Mouse (Mus musculus): Measurements from ENCODE around the gene Zfp866. TPM values are rescaled to one million over a fixed set of nuclear protein-coding genes. Genes with fewer than 3 reads are reported as not detected.

Zfp866 gene
- total and polyA plus RNA-seq, 3 experiments = 14.3 to 16.0 (median 14.4) TPM

- dilution Hi-C loops (cut with MboI; ENCODE audit: extremely low pct_ligation_motif_present, extremely low pct_unique_long_range_greater_than_20kb, low sequenced_read_pairs) (no loop called here), in situ Hi-C loops (cut with MboI; ENCODE audit: low pct_ligation_motif_present, low pct_unique_long_range_greater_than_20kb, low sequenced_read_pairs) (no loop called here)
- peaks cover 80 to 86% of the 10 kb centered on the region in 2 experiments for H3K36me3 ChIP-seq (replicated peaks in 1 of 2; ENCODE audit: control insufficient read depth in 1 of 2, insufficient read depth in 1 of 2, low read length in 1 of 2)
Observed at GRCm38 (mm10) chr8:69804537-69804936, 13.6 kb upstream of the Zfp866 start.

GRCm38 (mm10) chr8:69803366-69803765 is 12.4 kb upstream of the Zfp866 start:
- dilution Hi-C loops (cut with MboI; ENCODE audit: extremely low pct_ligation_motif_present, extremely low pct_unique_long_range_greater_than_20kb, low sequenced_read_pairs) (no loop called here), in situ Hi-C loops (cut with MboI; ENCODE audit: low pct_ligation_motif_present, low pct_unique_long_range_greater_than_20kb, low sequenced_read_pairs) (no loop called here)
- Histone ChIP-seq H3K27me3 (replicated peaks) (no peaks in the 10 kb centered on the region), H3K9me3 (replicated peaks; ENCODE audit: low read length) (no peaks in the 10 kb centered on the region), H3K4me3 (replicated peaks in 1 of 3; ENCODE audit: low read depth in 2 of 3, low read length in 2 of 3, poor library complexity in 1 of 3) (no peak overlapping the region), H3K27ac (ENCODE audit: insufficient read depth, low read depth) (no peak overlapping the region), H3K4me1 (ENCODE audit: control insufficient read depth in 1 of 2, insufficient read depth in 2 of 2) (peaks cover 20 to 23% of the 10 kb centered on the region in 2 experiments), H3K4me2 (ENCODE audit: insufficient read depth, low read depth, poor library complexity, severe bottlenecking) (no peak overlapping the region), H3K36me3 (replicated peaks in 1 of 2; ENCODE audit: control insufficient read depth in 1 of 2, insufficient read depth in 1 of 2, low read length in 1 of 2) (peaks cover 91 to 97% of the 10 kb centered on the region in 2 experiments), H3K79me2 (replicated peaks; ENCODE audit: control insufficient read depth, extremely low read depth, insufficient read depth, poor library complexity, severe bottlenecking) (no peaks in the 10 kb centered on the region; the same call in 1 of the 2 replicates), H3K9ac (ENCODE audit: insufficient read depth, low read depth) (no peak overlapping the region)
- TF ChIP-seq TCF12 (IDR thresholded peaks at IDR 0.05; ENCODE audit: low read depth, low read length) = no peak
- TF ChIP-seq KAT2A (IDR thresholded peaks at IDR 0.05; ENCODE audit: insufficient replicate concordance, low read length) = no peak
- no peak for TF ChIP-seq UBTF (IDR thresholded peaks at IDR 0.05; ENCODE audit: low read depth, low read length)
- TF ChIP-seq MXI1 (IDR thresholded peaks at IDR 0.05; ENCODE audit: low read depth, low read length) = no peak
- no peak for TF ChIP-seq RCOR1 (conservative IDR thresholded peaks at IDR 0.05; ENCODE audit: low read depth, low read length)
- no peak for TF ChIP-seq MAFK (IDR thresholded peaks at IDR 0.05; ENCODE audit: insufficient replicate concordance, low read length)
- TF ChIP-seq JUN (IDR thresholded peaks at IDR 0.05; ENCODE audit: insufficient read depth, low read depth, low read length) = no peak
- TF ChIP-seq PAX5 (IDR thresholded peaks at IDR 0.05; ENCODE audit: low read length) = no peak
- no peak for TF ChIP-seq HCFC1 (IDR thresholded peaks at IDR 0.05; ENCODE audit: low read depth, low read length)
- TF ChIP-seq E2F4 (IDR thresholded peaks at IDR 0.05; ENCODE audit: insufficient replicate concordance, low read depth, low read length) = no peak
- TF ChIP-seq SIN3A (IDR thresholded peaks at IDR 0.05; ENCODE audit: low read length) = no peak
- TF ChIP-seq SMC3 (IDR thresholded peaks at IDR 0.05; ENCODE audit: low read depth, low read length) = no peak
- no peak for TF ChIP-seq ETS1 (conservative IDR thresholded peaks at IDR 0.05; ENCODE audit: low read depth, low read length)
- TF ChIP-seq POLR2A (IDR thresholded peaks at IDR 0.05; ENCODE audit: low read depth, low read length) = no peak
- no peak for TF ChIP-seq ELF1 (IDR thresholded peaks at IDR 0.05; ENCODE audit: low read depth, low read length)
- TF ChIP-seq CHD1 (IDR thresholded peaks at IDR 0.05; ENCODE audit: low read depth, low read length) = no peak
- no peak for TF ChIP-seq NELFE (IDR thresholded peaks at IDR 0.05; ENCODE audit: low read depth, low read length)
- DNase-seq (ENCODE audit: extremely low read depth) = no peak

More at GRCm38 (mm10) chr8:69804537-69804936, 13.6 kb upstream of the Zfp866 start:
- DNase-seq (ENCODE audit: extremely low read depth) = no peak
- no peak overlapping the region for H3K4me2 ChIP-seq (ENCODE audit: insufficient read depth, low read depth, poor library complexity, severe bottlenecking)
- H3K4me1 ChIP-seq (ENCODE audit: control insufficient read depth in 1 of 2, insufficient read depth in 2 of 2) = peaks cover 21 to 25% of the 10 kb centered on the region in 2 experiments
- no peaks in the 10 kb centered on the region for H3K9me3 ChIP-seq (replicated peaks; ENCODE audit: low read length)
- no peaks in the 10 kb centered on the region for H3K27me3 ChIP-seq (replicated peaks)
- no peak overlapping the region for H3K9ac ChIP-seq (ENCODE audit: insufficient read depth, low read depth)
- no peak for TF ChIP-seq CTCF (conservative IDR thresholded peaks at IDR 0.05 in 1 of 2, IDR thresholded peaks at IDR 0.05 in 1 of 2; ENCODE audit: low read depth in 2 of 2, low read length in 2 of 2)
- no peak for TF ChIP-seq CHD2 (IDR thresholded peaks at IDR 0.05; ENCODE audit: low read length)
- no peak for TF ChIP-seq MXI1 (IDR thresholded peaks at IDR 0.05; ENCODE audit: low read depth, low read length)
- no peak for TF ChIP-seq USF1 (IDR thresholded peaks at IDR 0.05; ENCODE audit: low read depth, low read length)
- no peak for TF ChIP-seq MAFK (IDR thresholded peaks at IDR 0.05; ENCODE audit: insufficient replicate concordance, low read length)
- TF ChIP-seq MEF2A (IDR thresholded peaks at IDR 0.05; ENCODE audit: borderline replicate concordance, low read depth, low read length) = no peak
- no peak for TF ChIP-seq GABPA (IDR thresholded peaks at IDR 0.05; ENCODE audit: insufficient replicate concordance, low read depth, low read length)
- no peak for TF ChIP-seq TBP (conservative IDR thresholded peaks at IDR 0.05; ENCODE audit: low read depth, low read length)
- no peak for TF ChIP-seq SIN3A (IDR thresholded peaks at IDR 0.05; ENCODE audit: low read length)
- no peak for TF ChIP-seq JUND (conservative IDR thresholded peaks at IDR 0.05; ENCODE audit: low read depth, low read length)
- TF ChIP-seq CHD1 (IDR thresholded peaks at IDR 0.05; ENCODE audit: low read depth, low read length) = no peak
- no peak for TF ChIP-seq ZC3H11A (IDR thresholded peaks at IDR 0.05; ENCODE audit: low read depth, low read length)
- no peak overlapping the region for H3K4me3 ChIP-seq (replicated peaks in 1 of 3; ENCODE audit: low read depth in 2 of 3, low read length in 2 of 3, poor library complexity in 1 of 3)
- H3K27ac ChIP-seq (ENCODE audit: insufficient read depth, low read depth) = no peak overlapping the region
- peaks cover 6% of the 10 kb centered on the region for H3K79me2 ChIP-seq (replicated peaks; ENCODE audit: control insufficient read depth, extremely low read depth, insufficient read depth, poor library complexity, severe bottlenecking)
